Mouse (Mus musculus) T-helper 1 cell (primary cell): Measurements from ENCODE around the gene Mfsd8.
"Not testable (repeated sequence)": the region's sequence is repeated elsewhere in the genome, so short reads cannot be mapped to it uniquely, and the experiment has no call there.

Source experiments
- in situ Hi-C: fragments of 300-600 bp; cut with MboI, MseI; formaldehyde crosslinking; loops from one replicate; pipeline ENCODE4 v1.15.1; 2025; ENCODE audit warnings: high pct_unique_total_duplicates

The Mfsd8 gene

DNA sequence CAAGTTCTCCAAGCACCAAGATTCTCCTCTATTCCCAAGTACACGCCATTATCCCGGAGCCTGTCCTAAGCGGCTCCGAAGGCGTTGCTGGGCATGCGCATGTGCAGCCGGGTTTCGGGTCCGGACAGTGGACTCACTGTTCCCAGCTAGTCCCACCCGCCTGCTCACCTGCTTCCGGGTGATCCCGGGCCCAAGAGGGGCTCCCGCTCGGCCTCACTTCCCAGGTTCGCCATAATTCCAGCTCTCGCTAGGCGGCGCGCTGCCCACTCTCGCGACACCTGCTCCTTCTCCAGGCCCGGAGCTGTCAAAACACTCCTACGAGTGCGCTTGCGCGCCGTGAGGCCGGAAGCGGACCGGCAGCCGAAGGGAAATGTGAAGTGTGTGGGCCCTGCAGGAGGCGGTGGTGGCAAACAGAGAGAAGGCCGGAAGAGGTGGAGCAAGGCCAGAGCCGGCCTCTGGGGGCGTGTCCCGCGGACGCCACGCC is at the start of gene Mfsd8:
Mfsd8 (minus strand) TSS at position 414 of the 484 bp plus-strand sequence.
- in situ Hi-C loops, result not testable (repeated sequence)

DNA sequence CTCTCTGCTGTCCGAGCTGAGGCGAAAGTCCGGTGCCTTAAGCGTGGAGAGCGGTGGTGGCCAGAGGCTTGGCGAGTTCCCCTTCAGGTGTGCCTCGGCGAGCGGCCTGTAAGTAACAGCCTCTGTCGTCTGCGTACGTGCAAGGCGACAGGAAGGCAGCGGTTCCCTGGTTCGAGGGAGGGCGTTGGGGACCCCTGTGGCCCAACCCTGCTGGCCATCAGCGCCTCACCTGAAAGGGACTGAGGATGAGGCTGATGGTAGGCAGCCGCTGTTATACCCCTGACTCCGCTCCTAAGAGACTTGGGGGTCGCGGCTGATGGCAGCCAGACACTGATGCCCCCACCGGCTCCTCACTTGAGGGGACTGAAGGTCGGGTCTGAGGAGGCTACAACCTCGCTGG is 47.6 kb upstream of the Mfsd8 start:
- in situ Hi-C loops, result loop anchor here (25.0 kb wide), 1 partner anchor 357 kb away; the partner anchor contains the start of gene Intu

DNA sequence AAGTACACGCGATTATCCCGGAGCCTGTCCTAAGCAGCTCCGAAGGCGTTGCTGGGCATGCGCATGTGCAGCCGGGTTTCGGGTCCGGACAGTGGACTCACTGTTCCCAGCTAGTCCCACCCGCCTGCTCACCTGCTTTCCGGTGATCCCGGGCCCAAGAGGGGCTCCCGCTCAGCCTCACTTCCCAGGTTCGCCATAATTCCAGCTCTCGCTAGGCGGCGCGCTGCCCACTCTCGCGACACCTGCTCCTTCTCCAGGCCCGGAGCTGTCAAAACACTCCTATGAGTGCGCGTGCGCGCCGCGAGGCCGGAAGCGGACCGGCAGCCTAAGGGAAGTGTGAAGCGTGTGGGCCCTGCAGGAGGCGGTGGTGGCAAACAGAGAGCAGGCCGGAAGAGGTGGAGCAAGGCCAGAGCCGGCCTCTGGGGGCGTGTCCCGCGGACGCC is 47.2 kb upstream of the Mfsd8 start:
- in situ Hi-C loops, result loop anchor here (25.0 kb wide), 1 partner anchor 357 kb away; the partner anchor contains the start of gene Intu

DNA sequence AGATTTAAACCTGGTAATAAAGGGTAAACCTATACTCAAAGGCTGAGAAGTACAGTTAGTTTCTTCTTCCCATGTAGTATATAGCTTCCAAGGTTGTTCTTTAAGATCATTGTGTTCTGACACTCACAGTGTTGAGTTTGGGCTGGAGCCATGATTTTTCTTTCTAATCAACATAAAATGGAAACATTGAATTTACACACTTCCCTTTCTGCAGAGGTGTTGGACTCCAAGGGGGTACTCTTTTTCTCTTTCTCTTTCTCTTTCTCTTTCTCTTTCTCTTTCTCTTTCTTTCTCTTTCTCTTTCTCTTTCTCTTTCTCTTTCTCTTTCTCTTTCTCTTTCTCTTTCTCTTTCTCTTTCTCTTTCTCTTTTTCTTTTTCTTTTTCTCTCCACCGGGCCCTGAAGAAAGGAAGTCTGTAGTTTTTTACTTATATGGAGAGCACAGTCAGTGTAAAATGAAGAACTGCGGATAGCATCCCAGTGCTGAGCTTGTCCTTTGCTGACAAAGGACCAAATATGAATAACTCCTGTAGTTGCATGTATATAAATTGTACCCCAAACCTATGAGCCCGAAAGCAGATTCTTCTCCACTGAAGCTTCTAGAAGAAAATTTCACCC is 6.5 kb upstream of the Mfsd8 start:
- in situ Hi-C loops, result loop anchor here (5.0 kb wide), 1 partner anchor 44 kb away; no protein-coding TSS in a partner anchor

DNA sequence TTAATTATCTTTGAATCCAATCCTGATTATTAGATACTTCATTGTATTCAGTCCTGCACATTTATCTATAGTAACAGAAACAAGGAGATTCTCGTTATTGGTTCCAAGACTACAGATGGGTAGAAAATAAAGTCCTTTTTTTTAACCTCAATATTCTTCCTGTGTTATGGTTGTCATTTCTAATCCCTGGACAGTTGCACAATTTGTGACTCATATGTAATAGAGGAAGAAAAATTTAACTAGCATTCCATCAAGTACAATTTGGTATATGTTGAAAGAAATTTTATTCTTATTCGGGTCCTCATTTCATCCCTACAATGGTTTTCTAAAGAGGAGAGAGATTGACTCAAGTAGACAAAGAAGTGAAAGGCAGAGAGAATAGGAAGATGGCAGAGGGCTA is 1.2 kb upstream of the Mfsd8 start:
- in situ Hi-C loops, result not testable (repeated sequence)

DNA sequence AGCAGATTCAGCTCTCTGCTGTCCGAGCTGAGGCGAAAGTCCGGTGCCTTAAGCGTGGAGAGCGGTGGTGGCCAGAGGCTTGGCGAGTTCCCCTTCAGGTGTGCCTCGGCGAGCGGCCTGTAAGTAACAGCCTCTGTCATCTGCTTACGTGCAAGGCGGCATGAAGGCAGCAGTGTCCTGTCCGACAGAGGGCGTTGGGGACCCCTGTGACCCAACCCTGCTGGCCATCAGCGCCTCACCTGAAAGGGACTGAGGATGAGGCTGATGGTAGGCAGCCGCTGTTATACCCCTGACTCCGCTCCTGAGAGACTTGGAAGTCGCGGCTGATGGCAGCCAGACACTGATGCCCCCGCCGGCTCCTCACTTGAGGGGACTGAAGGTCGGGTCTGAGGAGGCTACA is 332 bp upstream of the Mfsd8 start:
- in situ Hi-C loops, result not testable (repeated sequence)

DNA sequence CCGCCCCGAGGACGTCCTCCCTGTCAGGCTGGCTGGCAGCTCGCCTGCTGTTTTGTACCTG is 101 bp upstream of the Mfsd8 start, which contains the start of gene Abhd18:
Abhd18 (plus strand) TSS at position 14 of the 61 bp plus-strand sequence.
- in situ Hi-C loops, result not testable (repeated sequence)

DNA sequence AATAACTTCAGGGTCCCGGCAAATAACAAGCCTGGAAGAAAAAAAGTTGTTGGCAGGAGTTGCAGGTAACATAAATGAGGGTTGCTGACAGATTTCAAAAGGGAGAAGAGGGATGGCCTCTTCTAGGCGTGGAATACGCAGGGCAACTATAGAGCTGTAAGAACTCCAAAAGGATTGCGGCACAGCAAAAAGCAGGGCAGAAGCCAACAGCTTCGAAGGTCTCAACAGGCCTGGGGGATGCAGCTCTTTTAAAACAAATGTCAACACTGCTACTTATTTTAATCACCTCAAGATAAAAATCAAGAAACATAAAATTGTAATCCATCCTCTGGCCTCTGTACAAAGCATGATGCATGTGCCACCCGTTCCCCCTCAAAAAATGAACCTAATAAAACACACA is 1.2 kb downstream of the Mfsd8 start:
- in situ Hi-C loops, result not testable (repeated sequence)

DNA sequence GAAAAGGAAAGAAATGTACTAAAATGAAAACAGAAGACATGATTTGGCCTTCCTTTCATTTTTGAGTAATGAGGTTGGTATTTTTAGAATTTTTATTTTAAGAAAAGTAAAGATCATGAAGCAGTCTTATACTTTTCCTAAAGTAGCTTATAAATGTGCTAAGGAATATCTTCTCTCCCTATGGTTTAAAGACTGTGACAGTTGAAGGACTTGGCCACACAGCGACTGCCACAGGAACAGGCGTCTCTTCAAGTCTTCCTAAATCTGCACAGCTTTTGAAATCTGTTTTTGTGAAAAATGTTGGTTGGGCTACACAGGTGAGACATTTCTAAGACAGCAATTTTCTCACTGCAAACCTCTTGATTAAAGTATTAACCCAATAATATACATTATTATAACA is 33.4 kb downstream of the Mfsd8 start:
- in situ Hi-C loops, result no loop called here

DNA sequence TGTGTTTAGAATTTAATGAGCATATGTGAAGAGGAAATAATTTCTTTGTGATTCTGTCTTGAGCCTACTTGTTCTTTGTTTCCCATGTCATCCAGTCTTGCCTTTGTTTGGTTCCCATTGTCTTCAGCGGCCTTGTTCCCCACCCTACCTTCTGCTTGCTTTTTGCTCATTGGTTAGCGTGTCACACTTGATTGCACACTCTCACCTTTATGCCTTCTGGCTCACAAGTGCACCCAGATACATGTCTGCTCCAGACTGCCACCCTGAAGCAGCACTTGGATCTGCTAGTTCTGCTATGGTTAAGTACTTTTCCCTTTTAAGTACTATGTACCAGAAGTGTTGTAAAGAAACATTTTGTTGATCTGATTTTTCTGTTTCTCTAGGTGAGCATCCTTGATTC is 36.8 kb downstream of the Mfsd8 start:
- in situ Hi-C loops, result no loop called here

DNA sequence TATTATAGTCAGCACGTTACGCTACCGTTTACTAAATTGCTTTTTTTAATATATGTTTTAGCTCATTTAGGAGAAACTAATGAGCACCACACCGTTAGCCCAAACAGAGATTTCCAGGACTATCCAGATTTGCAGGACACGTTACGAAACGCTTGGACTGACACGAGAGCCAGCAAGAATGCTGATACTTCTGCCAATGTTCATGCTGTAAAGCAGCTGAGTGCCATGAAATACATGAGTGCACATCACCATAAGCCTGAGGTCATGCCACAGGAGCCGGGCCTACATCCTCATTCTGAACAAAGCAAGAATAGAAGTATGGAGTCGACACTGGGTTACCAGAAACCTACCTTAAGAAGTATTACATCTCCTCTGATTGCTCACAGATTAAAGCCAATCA is 38.0 kb downstream of the Mfsd8 start:
- in situ Hi-C loops, result no loop called here

DNA sequence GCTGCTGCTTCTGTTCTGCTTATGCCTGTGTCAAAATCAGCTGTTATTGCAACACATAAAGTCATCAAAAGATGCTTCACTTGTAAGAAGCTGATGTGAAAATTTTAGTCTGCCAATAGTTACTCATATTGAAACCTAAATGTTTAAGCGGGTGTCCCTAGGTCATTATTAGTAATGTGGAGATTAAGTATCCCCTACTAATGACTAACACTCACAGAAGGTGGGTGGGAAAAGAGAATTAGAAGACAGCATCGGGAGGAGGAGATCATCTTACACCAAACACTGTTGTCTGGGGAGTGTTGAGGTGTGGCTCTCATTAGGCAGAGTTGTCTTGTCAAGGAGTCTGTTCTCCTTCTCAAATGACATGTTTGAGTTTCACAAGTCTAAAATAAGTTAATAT is 39.8 kb downstream of the Mfsd8 start:
- in situ Hi-C loops, result no loop called here

DNA sequence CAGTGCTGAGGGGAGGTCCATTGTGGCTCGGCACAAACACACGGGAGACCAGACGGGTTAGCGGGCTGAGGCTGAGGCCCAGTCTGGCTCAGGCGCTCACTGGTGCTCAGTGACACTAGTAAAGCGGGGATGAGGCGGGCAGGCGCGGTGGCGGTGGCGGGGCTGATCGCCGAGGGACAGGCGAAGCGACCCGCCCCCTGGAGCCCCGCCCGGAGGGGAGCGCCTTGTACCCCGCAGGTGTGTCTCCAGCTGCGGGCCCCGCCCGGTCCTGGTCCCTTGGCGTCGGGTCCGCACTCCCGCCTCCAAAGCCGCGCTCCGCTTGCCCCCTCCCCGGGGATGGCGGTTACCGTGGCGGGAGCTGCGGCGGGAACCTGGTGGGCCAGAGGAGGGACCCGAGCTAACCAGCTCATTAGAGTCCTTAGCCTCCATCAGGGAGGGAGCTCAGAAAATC is 46.3 kb downstream of the Mfsd8 start:
- in situ Hi-C loops, result no loop called here

DNA sequence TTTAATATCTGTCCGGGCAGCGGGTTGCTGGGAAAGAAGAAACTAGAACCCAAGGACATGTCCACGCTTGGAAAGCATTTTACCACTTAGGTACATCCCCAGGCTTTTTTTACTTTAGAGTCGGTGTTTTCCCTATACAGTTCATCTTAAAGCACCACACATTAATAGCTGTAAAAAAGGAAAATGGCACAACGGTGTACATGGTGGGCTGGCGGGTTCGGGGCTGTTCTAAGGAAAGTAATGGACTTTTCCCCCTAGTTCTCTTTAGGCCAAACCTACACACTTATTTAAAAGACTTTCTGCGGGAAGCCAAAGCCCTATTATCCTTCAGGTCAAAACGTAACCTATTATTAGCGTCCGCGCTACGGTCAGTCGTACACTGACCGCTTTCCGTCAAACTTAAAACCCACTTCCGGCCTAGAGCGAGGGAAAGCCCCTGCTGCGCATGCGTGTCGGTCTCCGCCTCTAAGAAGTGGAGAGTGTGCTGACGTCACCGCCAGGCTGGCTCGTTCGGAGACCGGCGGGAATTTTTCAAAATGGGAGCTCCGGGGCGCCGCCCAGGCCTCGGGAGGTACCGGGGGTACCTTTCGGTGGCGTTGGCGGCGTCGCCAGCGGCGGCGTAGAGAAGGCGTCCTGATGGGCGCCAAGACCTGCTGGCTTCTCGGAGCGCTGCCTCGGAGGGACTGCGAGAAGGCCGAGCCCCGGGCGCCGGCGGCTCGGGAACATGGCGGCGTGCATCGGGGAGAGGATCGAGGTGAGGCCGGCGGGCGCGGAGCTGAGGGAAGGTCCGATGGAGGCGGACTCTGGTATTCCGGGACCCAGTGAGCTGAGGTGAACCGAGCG is 46.9 kb downstream of the Mfsd8 start, which contains the start of gene Plk4:
Plk4 (plus strand) TSS at position 490 of the 843 bp plus-strand sequence.
- in situ Hi-C loops, result no loop called here

DNA sequence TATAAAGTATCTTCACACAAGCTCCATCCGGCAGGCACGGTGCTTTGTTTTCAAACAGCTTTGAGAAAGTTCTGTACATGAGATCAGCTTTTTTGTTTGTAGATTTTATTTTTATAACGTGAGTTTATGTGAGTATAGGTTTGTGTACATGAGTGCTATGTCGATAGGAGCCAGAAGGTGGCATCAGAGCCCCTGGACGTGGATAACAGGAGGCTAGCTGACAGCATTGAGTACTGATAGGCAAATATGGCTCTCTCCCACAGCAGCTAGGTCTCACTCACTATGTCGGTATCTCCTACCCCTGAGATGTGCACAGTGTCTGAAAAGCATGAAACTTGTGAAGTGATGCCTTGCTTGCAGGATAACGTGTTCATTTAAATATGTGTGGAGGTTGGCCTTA is 48.2 kb downstream of the Mfsd8 start:
- in situ Hi-C loops, result no loop called here

DNA sequence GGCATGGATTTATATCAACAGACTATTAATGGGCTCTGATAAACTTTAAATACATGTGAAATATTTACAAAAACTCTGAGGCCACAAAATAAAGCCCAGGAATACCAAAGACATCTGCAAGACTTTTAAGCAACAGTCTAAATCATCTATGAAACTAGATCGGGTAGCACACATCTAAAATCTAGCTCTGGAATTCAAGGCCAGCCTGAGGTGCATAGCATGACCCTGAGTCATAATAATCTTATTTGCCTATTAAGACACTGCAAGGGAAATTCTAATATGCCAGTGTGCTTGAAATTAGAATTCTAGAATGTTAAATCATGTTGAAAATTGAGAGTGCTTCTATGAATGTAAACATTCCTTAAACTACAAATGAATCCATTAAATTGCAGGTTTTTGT is 48.6 kb downstream of the Mfsd8 start:
- in situ Hi-C loops, result no loop called here

DNA sequence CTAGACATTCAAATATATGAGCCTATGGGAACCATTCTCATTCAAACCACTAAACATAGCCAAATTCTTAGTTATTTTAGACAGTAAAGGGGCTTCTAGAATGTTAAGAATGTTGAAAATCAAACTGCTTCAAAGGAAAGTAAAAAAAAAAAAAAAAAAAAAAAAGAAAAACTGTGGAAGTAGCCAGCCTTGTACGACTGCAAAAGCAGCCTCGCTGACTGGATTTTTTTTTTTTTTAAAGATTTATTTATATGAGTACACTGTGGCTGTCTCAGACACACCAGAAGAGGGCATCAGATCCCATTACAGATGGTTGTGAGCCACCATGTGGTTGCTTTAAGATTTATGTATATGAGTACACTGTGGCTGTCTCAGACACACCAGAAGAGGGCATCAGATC is 52.9 kb downstream of the Mfsd8 start:
- in situ Hi-C loops, result no loop called here
